Comparison of ENCODE assay signal across 13 mouse cellular contexts in the genomic region with DNA sequence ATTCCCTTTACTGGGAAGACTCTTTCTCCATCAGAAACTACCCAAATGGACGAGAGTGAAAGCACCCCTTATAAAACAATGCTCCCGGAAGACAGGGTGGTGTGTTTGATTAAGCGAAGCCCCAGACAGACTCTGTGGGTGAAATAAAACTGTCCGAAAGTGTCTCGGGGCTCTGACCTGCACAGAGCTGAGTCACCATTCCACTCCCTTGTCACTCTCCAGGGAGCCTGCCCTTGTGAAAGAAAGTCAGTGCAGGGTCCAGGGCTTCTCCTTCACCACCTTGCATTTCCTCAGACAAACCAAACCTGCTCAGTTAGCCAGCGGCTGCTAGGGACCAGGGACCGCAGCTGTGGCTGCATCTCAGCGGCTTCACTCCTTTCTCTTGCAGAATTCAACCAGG.
DNase-seq lines count a peak whose midpoint lies in the region; ATAC-seq lines count a peak whose summit lies in the region.
"Had no signal": no experiment of that assay in that cellular context is flagged by ENCODE, and none has a peak within 500 bp of the region (broad histone marks: within the 10 kb centered on the region; RNA-seq: fewer than 3 reads in every experiment).

No protein-coding gene starts in this region.

- H3K9me3 ChIP-seq in heart, embryonic 16.5 days (replicated peaks; ENCODE audit: control insufficient read depth, low read length) = no peaks in the 10 kb centered on the region
- H3K9me3 ChIP-seq in embryonic facial prominence, embryonic 14.5 days (ENCODE audit: control insufficient read depth, low read length) = no peaks in the 10 kb centered on the region
- no peaks in the 10 kb centered on the region for H3K9me3 ChIP-seq in neural tube, embryonic 15.5 days (replicated peaks)

- DNase-seq in heart, postnatal 36 days = no peak
- DNase-seq in ovary, postnatal 36 days (ENCODE audit: low spot score) = peak; percentile 6
- DNase-seq in ovary, postnatal 10 days (ENCODE audit: low spot score) = no peak
- DNase-seq in embryonic facial prominence, embryonic 14.5 days (ENCODE audit: low spot score) = no peak
- no peak for DNase-seq in cerebellum, adult 11 months
- no peak for DNase-seq in layer of hippocampus, adult 9-11 months
- DNase-seq: cerebellum, postnatal 10 days; kidney, adult 2 months had no signal

- H3K36me3 ChIP-seq in heart, embryonic 16.5 days (ENCODE audit: control insufficient read depth, insufficient read depth) = no peaks in the 10 kb centered on the region
- H3K36me3 ChIP-seq in embryonic facial prominence, embryonic 14.5 days (ENCODE audit: control insufficient read depth, insufficient read depth, low read length) = no peaks in the 10 kb centered on the region
- no peaks in the 10 kb centered on the region for H3K36me3 ChIP-seq in neural tube, embryonic 15.5 days

- peak overlapping the region; percentile 16 for H3K4me3 ChIP-seq in heart, embryonic 16.5 days (ENCODE audit: low read length)
- no peak overlapping the region for H3K4me3 ChIP-seq in embryonic facial prominence, embryonic 14.5 days (ENCODE audit: low read depth, low read length)
- no peak overlapping the region for H3K4me3 ChIP-seq in neural tube, embryonic 15.5 days (replicated peaks)

- 17% methylated on average over 8 of the region's 8 CpGs for WGBS in heart, embryonic 16.5 days
- WGBS in embryonic facial prominence, embryonic 14.5 days = 18% methylated on average over 8 of the region's 8 CpGs
- WGBS in neural tube, embryonic 15.5 days = 9% methylated on average over 8 of the region's 8 CpGs

- peaks cover 8% of the 10 kb centered on the region for H3K27me3 ChIP-seq in heart, embryonic 16.5 days (ENCODE audit: control insufficient read depth, insufficient read depth, low read length)
- peaks cover 9% of the 10 kb centered on the region for H3K27me3 ChIP-seq in embryonic facial prominence, embryonic 14.5 days (replicated peaks; ENCODE audit: control insufficient read depth, insufficient read depth, low read length)
- H3K27me3 ChIP-seq in neural tube, embryonic 15.5 days (replicated peaks) = peaks cover 35% of the 10 kb centered on the region
- H3K27me3 ChIP-seq: CH12.LX had no signal

- no peak overlapping the region for H3K27ac ChIP-seq in heart, embryonic 16.5 days (ENCODE audit: low read length)
- H3K27ac ChIP-seq in embryonic facial prominence, embryonic 14.5 days (replicated peaks; ENCODE audit: low read depth, low read length) = no peak overlapping the region
- no peak overlapping the region for H3K27ac ChIP-seq in neural tube, embryonic 15.5 days (replicated peaks)
- H3K27ac ChIP-seq: liver, embryonic 14.5 days had no signal

- intact Hi-C loops in heart, postnatal 36 days (cut with DNase I) = no loop called here

- H3K4me2 ChIP-seq in heart, embryonic 16.5 days (ENCODE audit: low read depth, low read length) = peak overlapping the region; percentile 53
- peak overlapping the region; percentile 15; the same call in 1 of the 2 replicates for H3K4me2 ChIP-seq in embryonic facial prominence, embryonic 14.5 days (ENCODE audit: low read depth, low read length)
- peak overlapping the region; percentile 3; the same call in 1 of the 2 replicates for H3K4me2 ChIP-seq in neural tube, embryonic 15.5 days

- ATAC-seq in heart, embryonic 16.5 days (replicated peaks; ENCODE audit: extremely low read depth, insufficient read depth, low FRiP score) = no peak
- no peak for ATAC-seq in embryonic facial prominence, embryonic 14.5 days (ENCODE audit: low read depth)
- no peak for ATAC-seq in neural tube, embryonic 15.5 days (ENCODE audit: low FRiP score)
- ATAC-seq: activated CD4-positive, CD25-positive, alpha-beta regulatory T cell, adult 4 months had no signal

- peaks cover 8% of the 10 kb centered on the region for H3K4me1 ChIP-seq in heart, embryonic 16.5 days (ENCODE audit: control insufficient read depth, insufficient read depth, low read length)
- H3K4me1 ChIP-seq in embryonic facial prominence, embryonic 14.5 days (ENCODE audit: control insufficient read depth, insufficient read depth, low read length) = peaks cover 6% of the 10 kb centered on the region; the same call in 1 of the 2 replicates
- peaks cover 12% of the 10 kb centered on the region for H3K4me1 ChIP-seq in neural tube, embryonic 15.5 days

- H3K9ac ChIP-seq in heart, embryonic 16.5 days (ENCODE audit: low read length) = peak overlapping the region; percentile 55
- H3K9ac ChIP-seq in embryonic facial prominence, embryonic 14.5 days (ENCODE audit: low read depth, low read length) = no peak overlapping the region
- H3K9ac ChIP-seq in neural tube, embryonic 15.5 days (replicated peaks) = no peak overlapping the region
- H3K9ac ChIP-seq: liver, embryonic 14.5 days had no signal

Comparison
In these comparisons a context has a peak if more than half of its experiments do, and no peak if none do; other contexts are left out.
1. H3K4me2 ChIP-seq: peak in every context shown above with its lines; median percentile 53 in heart, embryonic 16.5 days; 15 in embryonic facial prominence, embryonic 14.5 days; 3 in neural tube, embryonic 15.5 days.